Mouse (Mus musculus): ENCODE results near the gene Coro1c. TPM values are rescaled to one million over a fixed set of nuclear protein-coding genes. Genes with fewer than 3 reads are reported as not detected.

Gene Coro1c
- total RNA-seq (2023): 10 to 100 TPM; 43.3 to 49.0 TPM

GRCm38 (mm10) chr5:113908592-113909441 is at the start of gene Coro1c:
Gene Coro1c (minus strand): TSS chr5:113908758.

GRCm38 (mm10) chr5:113832490-113832901 is 76.1 kb downstream of the Coro1c start, which contains the start of gene Selplg:
Gene Selplg (minus strand): TSS chr5:113832644.

GRCm38 (mm10) chr5:113800280-113800679 is 108.3 kb downstream of the Coro1c start, which contains the start of gene Tmem119:
Gene Tmem119 (minus strand): TSS chr5:113800516.

Other genes starting within 250 kb of the Coro1c start
- gene 1700069L16Rik, start 184.0 kb downstream of the Coro1c start, total RNA-seq (2023): not detected
- gene Ficd, start 173.0 kb downstream of the Coro1c start, total RNA-seq (2023): 1 to 10 TPM; 6.1 to 9.5 TPM
- gene Sart3, start 136.2 kb downstream of the Coro1c start, total RNA-seq (2023): 10 to 100 TPM; 74.5 to 82.6 TPM
- 10 to 100 TPM; 60.0 to 61.4 TPM for gene Iscu, start 136.0 kb downstream of the Coro1c start, total RNA-seq (2023)
- gene Tmem119, start 108.2 kb downstream of the Coro1c start, total RNA-seq (2023): not detected
- gene Selplg, start 76.1 kb downstream of the Coro1c start, total RNA-seq (2023): 10 to 100 TPM; 50.5 to 59.7 TPM
- 10 to 100 TPM; 74.5 to 81.4 TPM for gene Ssh1, start 85.1 kb upstream of the Coro1c start, total RNA-seq (2023)
- under 1 TPM; 0.38 to 0.62 TPM for gene Dao, start 94.9 kb upstream of the Coro1c start, total RNA-seq (2023)
- 10 to 100 TPM; 25.8 to 26.6 TPM for gene Usp30, start 156.7 kb upstream of the Coro1c start, total RNA-seq (2023)
- gene Svop, start 182.8 kb upstream of the Coro1c start, total RNA-seq (2023): not detected
- gene Alkbh2, start 219.5 kb upstream of the Coro1c start, total RNA-seq (2023): 10 to 100 TPM in 1 of 2 experiments, 1 to 10 TPM in 1; 7.4 to 14.7 TPM
- 10 to 100 TPM; 20.7 to 22.1 TPM for gene Ung, start 221.6 kb upstream of the Coro1c start, total RNA-seq (2023)
- gene Acacb, start 237.8 kb upstream of the Coro1c start, total RNA-seq (2023): 1 to 10 TPM; 3.3 to 3.8 TPM

All from B cell, adult 67 days (primary cell).